Mouse (Mus musculus): ENCODE results near the gene B3gnt9.
"Not testable (repeated sequence)": the region's sequence is repeated elsewhere in the genome, so short reads cannot be mapped to it uniquely, and the experiment has no call there.

The B3gnt9 gene

GRCm38 (mm10) chr8:105259721-105260320 lies 4.9 kb upstream of the B3gnt9 start:
- DNase-seq (ENCODE audit: low spot score in 2 of 2) = peak; percentile 62 to 73

DNA sequence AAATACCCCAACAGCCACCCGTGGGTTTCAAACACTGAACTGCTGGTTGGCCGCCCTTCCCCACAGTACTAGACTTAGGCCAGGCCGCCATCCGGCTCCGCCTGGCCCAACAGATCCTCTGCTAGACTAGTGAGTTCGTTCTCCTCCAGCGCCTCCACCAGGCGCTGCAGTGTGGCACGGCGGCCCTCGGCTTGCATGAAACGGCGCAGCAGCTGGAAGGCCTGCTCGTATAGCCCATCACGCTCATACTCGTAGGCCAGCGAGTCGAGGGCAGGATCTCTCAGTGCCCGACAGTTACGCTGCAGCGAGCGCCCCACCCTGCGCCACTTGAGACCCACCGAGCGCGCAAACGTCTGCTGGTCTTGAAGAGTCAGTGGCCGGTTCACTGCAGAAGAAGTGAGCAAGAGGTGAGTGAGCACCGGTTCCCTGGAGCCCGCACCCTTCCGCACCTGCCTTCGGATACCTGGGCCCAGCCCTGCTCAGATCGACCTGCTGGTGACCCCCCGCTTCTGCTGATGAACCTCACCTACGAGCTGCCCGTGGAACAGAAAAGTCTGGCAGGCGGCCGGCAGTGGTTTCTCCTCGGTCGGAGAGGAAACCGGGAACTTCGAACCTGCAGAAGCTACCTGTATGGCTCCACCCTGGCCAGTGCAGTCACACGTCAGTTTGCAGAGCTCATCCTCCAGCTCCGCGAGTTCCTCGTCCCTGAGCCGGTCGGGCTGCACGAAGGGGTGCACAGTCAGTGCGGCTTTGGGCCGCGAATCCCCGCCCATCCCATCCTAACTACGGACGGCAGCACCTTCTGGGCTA lies 4.2 kb upstream of the B3gnt9 start:
- no peak for DNase-seq (ENCODE audit: low spot score in 2 of 2)

- no peak for DNase-seq (ENCODE audit: low spot score in 2 of 2)
Measured at GRCm38 (mm10) chr8:105257318-105258114, 2.6 kb upstream of the B3gnt9 start.

DNA sequence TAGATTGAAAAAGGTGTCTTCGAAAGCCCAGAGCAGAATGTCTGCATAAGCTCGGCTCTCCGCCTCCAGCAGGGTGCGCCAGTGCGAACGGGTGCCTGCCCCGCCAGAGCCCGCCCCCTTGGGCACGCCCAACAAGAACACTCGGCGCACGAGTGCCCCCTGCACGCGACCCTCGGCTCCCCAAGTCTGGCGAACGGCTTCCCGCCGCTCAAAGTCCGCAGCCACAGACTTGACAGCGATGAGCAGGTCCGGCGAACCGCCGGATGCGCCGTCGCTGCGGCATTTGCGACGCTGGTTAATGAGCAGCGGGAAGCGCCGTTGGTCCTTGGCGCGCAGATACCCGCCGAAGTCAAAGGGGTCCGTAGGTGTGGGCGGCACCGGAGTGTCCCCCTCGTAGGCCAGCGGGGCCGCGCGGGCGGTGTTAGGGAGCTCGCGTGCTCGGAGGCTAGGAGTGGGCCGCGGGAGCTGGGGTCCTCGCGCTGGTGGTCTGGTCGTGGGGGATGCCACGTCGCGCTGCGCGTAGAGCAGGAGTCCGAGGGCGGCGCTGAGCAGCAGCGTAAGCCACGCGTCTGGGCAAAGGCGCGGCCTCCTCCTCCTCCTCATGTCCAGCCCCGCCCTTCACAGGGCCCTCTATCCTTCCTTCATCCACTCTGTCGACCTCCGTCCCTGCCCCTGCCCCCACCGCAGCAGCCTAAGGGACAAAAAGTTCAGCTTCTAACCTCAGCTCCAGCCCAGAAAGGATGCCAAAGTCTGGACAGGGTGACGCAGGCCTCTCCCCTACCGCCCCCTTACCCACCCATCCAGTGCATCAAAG lies 594 bp downstream of the B3gnt9 start:
- DNase-seq (ENCODE audit: low spot score in 2 of 2) = peak; percentile 76 to 86

- no peak for DNase-seq (ENCODE audit: low spot score in 2 of 2)
Measured at GRCm38 (mm10) chr8:105253766-105254151, 1.2 kb downstream of the B3gnt9 start.

GRCm38 (mm10) chr8:105252680-105253537 lies 2.0 kb downstream of the B3gnt9 start:
- DNase-seq (ENCODE audit: low spot score in 2 of 2) = no peak

DNA sequence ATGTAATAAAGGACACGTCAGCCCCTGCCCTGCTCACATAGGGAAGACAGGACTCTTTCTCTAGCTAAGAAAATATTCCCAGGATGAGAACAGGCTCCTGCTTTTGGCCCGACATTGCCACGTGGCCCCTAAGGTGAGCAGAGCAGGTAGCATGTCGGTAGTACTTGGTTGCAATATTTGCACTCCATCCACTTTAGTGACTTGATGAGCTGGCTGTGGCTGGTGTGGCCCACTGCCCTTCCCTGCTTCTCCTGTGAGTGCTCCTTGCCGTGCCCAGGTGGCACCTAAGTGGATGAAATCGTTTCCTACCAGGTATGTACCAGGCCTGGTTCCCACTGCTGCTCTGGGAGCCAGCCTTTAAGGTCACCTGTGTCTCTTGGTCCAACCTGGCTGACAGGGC lies 3.0 kb downstream of the B3gnt9 start:
- DNase-seq (ENCODE audit: low spot score in 2 of 2) = no peak

- no peak for DNase-seq (ENCODE audit: low spot score in 2 of 2)
Measured at GRCm38 (mm10) chr8:105241016-105241415, 13.9 kb downstream of the B3gnt9 start.

DNA sequence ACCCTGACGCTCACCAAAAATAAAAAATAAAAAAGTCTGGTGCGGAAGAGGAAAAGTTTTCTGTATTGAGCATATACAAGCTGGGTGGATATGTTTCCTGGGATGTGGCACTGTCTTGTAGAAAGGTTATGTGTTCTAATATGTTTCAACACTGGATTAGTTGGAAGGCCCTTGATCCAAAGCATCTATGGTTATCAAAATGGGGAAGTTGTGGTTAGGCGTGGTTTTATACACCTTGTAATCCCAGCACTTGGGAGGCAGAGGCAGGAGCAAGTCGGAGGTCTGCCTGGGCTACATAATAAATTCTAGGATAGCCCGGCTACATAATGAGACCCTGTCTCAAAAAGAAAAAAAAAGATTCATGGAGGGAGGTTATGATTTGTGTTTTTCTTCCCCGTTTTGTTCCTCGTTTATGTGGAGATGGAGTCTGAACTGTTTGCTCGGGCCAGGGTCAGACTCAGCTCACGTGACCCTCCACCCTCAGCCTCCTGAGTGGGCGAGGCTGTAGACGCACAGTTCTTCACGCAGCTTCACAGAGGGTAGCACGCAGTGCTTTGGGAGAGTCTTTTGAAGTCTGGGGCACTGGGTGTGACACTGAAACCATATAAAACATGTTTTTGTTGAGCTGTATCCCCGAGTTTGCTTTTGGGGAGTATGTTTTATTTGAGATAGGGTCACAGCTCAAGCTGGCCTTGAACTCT lies 17.4 kb downstream of the B3gnt9 start:
- no peak for DNase-seq (ENCODE audit: low spot score in 2 of 2)

- DNase-seq (ENCODE audit: low spot score in 2 of 2) = no peak
Measured at GRCm38 (mm10) chr8:105235206-105235605, 19.7 kb downstream of the B3gnt9 start.

DNA sequence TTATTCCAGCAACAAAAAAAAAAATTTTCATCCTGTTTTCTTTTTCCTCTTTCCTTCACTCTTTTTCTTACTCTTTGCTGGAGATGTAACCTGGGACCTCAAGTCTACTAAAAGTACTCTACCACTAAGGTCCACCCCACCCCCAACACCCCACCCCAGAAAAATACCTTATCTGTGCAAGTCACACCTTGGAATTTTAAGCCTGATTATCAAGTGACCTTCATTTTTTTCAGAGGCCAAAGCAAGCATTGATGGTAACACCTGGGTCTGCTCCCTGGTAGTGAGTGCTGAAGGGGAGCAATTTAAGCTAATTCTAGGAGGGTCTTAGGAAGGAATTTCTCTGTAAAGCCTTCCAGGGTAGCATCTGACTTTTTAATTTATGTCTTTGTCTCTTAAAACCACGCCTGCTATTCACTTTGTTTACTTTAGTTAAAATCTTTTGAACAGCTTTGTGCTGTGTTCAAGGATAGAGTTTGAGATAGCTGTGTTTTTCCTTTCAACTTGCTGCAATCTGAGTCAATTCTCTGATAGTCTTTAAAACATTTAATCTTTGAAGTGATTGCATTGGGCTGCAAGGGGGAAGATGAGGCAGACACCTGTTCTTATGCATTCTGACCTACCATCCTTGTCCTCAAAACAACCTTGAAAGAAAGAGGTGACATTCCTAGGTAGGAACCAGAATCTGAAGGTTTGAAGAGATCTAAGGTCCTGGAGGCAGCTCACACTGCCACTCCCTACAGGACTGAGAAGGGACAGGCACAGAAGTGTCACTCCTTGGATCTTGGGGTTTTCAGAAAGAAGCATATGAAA lies 21.6 kb downstream of the B3gnt9 start:
- DNase-seq (ENCODE audit: low spot score in 2 of 2) = no peak

- not testable (repeated sequence) for DNase-seq (ENCODE audit: low spot score in 2 of 2)
Measured at GRCm38 (mm10) chr8:105232321-105232693, 22.6 kb downstream of the B3gnt9 start.

DNA sequence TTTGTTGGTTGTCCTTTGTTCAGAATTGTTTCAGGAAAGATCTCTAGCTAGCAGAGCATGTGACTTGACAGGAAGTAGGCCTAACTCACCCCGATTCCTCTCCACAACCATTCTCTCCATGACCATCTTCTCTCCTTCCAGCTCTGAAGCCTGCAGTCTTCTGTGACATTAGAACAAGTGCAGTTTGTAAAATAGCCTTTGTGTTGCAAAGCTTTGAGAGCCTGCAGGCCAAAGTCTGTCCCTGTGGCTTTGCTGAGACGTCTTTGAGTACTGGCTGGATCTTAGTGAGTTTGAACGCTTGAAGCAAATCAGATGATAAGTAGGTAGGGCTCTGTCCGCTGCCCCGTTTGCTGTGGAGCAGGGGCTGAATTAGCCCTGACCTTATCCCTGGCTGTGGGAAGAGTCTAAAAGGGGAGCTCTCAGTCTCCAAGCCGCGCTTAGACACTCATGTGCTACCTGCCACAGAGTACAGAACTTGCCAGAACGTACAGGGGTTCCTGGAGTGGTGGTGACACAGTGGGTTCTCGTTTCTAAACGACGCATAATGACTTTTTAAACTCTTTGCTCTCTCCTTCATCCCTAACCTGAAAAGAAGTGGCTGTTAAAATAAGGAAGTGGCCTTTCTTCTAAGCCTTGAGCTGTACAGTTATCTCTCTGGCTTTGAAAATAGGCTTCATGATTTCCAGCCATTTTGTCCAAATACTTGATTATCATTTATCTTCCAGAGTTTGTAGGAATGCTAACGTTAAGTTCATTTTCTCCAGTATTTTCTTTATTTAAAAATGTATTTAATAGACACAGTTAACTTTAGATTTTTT lies 23.2 kb downstream of the B3gnt9 start:
- DNase-seq (ENCODE audit: low spot score in 2 of 2) = no peak

DNA sequence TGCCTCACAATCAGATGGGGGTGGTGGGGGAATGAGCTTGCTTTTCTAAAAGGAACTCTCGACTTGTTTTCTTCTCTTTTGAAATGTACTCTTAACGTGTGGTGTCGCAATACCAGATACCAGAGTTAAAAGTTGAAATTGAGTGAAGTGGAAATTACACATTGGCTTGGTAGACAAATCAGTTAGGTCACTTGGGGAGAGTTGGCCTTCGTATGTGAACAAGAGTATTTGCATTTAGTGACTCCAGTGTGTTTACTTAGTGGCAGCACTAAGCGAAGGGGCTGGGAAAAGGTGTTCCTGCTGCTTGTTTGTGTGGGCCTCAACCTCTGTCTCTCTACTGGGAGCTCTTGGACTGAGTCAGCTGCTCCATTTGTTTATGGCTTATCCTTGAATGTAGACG lies 29.0 kb downstream of the B3gnt9 start:
- DNase-seq (ENCODE audit: low spot score in 2 of 2) = no peak

GRCm38 (mm10) chr8:105225272-105225593 lies 29.7 kb downstream of the B3gnt9 start:
- no peak for DNase-seq (ENCODE audit: low spot score in 2 of 2)

- DNase-seq (ENCODE audit: low spot score in 2 of 2) = peak; percentile 94
Measured at GRCm38 (mm10) chr8:105224413-105225271, 30.3 kb downstream of the B3gnt9 start, which contains the start of gene D230025D16Rik. Gene D230025D16Rik (plus strand): TSS chr8:105225145.

- DNase-seq (ENCODE audit: low spot score in 2 of 2) = no peak
Measured at GRCm38 (mm10) chr8:105223850-105224249, 31.1 kb downstream of the B3gnt9 start.
